Mouse (Mus musculus): ENCODE data around the gene Hbb-bt. TPM values are rescaled to one million over a fixed set of nuclear protein-coding genes. Genes with fewer than 3 reads are reported as not detected.
"Not testable (repeated sequence)": the region's sequence is repeated elsewhere in the genome, so short reads cannot be mapped to it uniquely, and the experiment has no call there.

Gene Hbb-bt
- polyA plus RNA-seq, 1 experiment = not detected

DNA sequence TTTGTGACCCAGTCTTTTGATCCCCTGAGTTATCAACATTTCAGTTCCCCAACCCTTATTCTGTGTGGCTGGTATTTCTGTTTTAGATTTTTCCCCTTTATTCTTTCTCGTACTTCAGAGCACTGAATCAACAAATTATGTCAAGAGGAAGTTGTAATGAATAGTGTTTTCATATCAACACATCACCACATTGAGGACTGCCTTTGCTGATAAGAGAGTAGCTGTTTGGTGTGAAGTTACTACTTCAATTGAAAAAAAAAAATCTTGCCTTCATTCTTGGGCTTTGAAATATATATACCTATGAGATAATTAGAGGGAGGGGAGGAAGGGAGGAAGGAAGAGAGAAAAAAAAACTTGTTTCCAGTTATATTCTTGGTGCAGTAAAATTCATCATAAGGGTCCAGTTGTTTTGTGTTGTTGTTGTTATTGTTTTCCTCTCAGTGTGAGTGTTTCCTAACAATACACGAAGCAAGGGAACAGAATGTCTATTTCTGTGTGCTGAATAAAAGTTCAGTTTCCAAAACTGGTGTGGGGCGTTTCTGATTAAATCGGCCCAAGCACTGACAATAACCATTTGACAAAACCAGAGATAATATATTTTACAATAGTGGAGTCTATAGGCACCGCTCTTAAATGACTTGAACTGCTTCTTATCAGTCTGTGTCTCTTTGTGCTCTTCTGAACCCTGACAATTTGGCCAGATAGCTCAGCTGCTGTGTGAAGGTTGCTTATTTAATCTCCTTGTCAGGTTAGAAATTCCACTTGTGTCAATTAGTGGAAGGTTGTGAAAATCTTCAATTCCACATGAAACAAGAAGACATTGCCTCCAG is 4.6 kb downstream of the Hbb-bt start:
- H3K4me2 ChIP-seq (ENCODE audit: low read depth) = no peak overlapping the region
- no peaks in the 10 kb centered on the region for H3K36me3 ChIP-seq (ENCODE audit: control insufficient read depth, insufficient read depth)
- no peaks in the 10 kb centered on the region for H3K79me2 ChIP-seq (ENCODE audit: control insufficient read depth, insufficient read depth)
- H3K4me3 ChIP-seq = no peak overlapping the region
- no peak for TF ChIP-seq TCF12 (IDR thresholded peaks at IDR 0.05; ENCODE audit: insufficient read depth, poor library complexity, severe bottlenecking)
- no peak for TF ChIP-seq POLR2A (IDR thresholded peaks at IDR 0.05; ENCODE audit: insufficient read length, low read depth)
- TF ChIP-seq CEBPB (IDR thresholded peaks at IDR 0.05; ENCODE audit: insufficient read depth, poor library complexity, severe bottlenecking) = no peak
- TF ChIP-seq MYOG (IDR thresholded peaks at IDR 0.05; ENCODE audit: control insufficient read depth in 1 of 3, insufficient read depth in 1 of 3, insufficient read length in 2 of 3, low read depth in 2 of 3) = no peak
- TF ChIP-seq MYOD1 (IDR thresholded peaks at IDR 0.05; ENCODE audit: control insufficient read depth in 1 of 3, insufficient read length in 2 of 3, low read depth in 2 of 3) = no peak
- TF ChIP-seq E2F4 (IDR thresholded peaks at IDR 0.05; ENCODE audit: insufficient read depth) = no peak
- no peak for TF ChIP-seq MAX (IDR thresholded peaks at IDR 0.05; ENCODE audit: low read depth)
- no peak for TF ChIP-seq SRF (IDR thresholded peaks at IDR 0.05; ENCODE audit: control insufficient read depth, insufficient read length, low read depth)
- TF ChIP-seq POLR2AphosphoS2 (IDR thresholded peaks at IDR 0.05; ENCODE audit: insufficient read length, low read depth) = no peak
- no peak for TF ChIP-seq REST (IDR thresholded peaks at IDR 0.05; ENCODE audit: insufficient read depth, insufficient read length)
- no peak for TF ChIP-seq TCF3 (IDR thresholded peaks at IDR 0.05; ENCODE audit: insufficient read length, low read depth)
- no peak for TF ChIP-seq USF1 (IDR thresholded peaks at IDR 0.05; ENCODE audit: low read depth)
- no peak overlapping the region for H3ac ChIP-seq (ENCODE audit: control insufficient read depth, insufficient read length)
- no peaks in the 10 kb centered on the region for H3K27me3 ChIP-seq (ENCODE audit: control insufficient read depth, insufficient read depth, insufficient read length)

DNA sequence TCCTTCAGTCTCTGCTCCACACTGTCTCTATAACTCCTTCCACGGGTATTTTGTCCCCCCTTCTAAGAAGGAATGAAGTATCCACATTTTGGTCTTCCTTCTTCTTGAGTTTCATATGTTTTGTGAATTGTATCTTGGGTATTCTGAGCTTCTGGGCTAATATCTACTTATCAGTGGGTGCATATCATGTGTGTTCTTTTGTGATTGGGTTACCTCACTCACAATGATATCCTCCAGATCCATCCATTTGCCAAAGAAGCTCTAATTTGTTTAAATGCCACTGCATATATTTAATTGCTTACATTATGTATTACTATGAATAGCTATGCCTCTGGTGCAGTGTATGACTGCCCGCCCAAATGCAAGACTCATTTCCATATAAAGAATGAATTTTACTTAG is 5.7 kb downstream of the Hbb-bt start:
- not testable (repeated sequence) for H3K4me3 ChIP-seq; H3K36me3 ChIP-seq (ENCODE audit: control insufficient read depth, insufficient read depth); H3K79me2 ChIP-seq (ENCODE audit: control insufficient read depth, insufficient read depth)

GRCm38 (mm10) chr7:103806856-103807255 is 6.9 kb downstream of the Hbb-bt start:
- Histone ChIP-seq H3K4me2 (ENCODE audit: low read depth) (no peak overlapping the region), H3K79me2 (ENCODE audit: control insufficient read depth, insufficient read depth) (no peaks in the 10 kb centered on the region), H3K4me3 (no peak overlapping the region), H3ac (ENCODE audit: control insufficient read depth, insufficient read length) (no peak overlapping the region), H3K27me3 (ENCODE audit: control insufficient read depth, insufficient read depth, insufficient read length) (no peaks in the 10 kb centered on the region), H3K36me3 (ENCODE audit: control insufficient read depth, insufficient read depth) (no peaks in the 10 kb centered on the region)
- TF ChIP-seq E2F4 (IDR thresholded peaks at IDR 0.05; ENCODE audit: insufficient read depth) = no peak
- TF ChIP-seq SRF (IDR thresholded peaks at IDR 0.05; ENCODE audit: control insufficient read depth, insufficient read length, low read depth) = no peak
- TF ChIP-seq TCF12 (IDR thresholded peaks at IDR 0.05; ENCODE audit: insufficient read depth, poor library complexity, severe bottlenecking) = no peak
- TF ChIP-seq USF1 (IDR thresholded peaks at IDR 0.05; ENCODE audit: low read depth) = no peak
- TF ChIP-seq TCF3 (IDR thresholded peaks at IDR 0.05; ENCODE audit: insufficient read length, low read depth) = no peak

More for the DNA sequence above, 5.7 kb downstream of the Hbb-bt start:
- H3K4me2 ChIP-seq (ENCODE audit: low read depth); H3ac ChIP-seq (ENCODE audit: control insufficient read depth, insufficient read length); H3K27me3 ChIP-seq (ENCODE audit: control insufficient read depth, insufficient read depth, insufficient read length): not testable (repeated sequence)

GRCm38 (mm10) chr7:103792669-103793388 is 21.0 kb downstream of the Hbb-bt start:
- no peak overlapping the region for H3K4me2 ChIP-seq (ENCODE audit: low read depth)
- H3K4me3 ChIP-seq = no peak overlapping the region
- no peaks in the 10 kb centered on the region for H3K27me3 ChIP-seq (ENCODE audit: control insufficient read depth, insufficient read depth, insufficient read length)
- no peaks in the 10 kb centered on the region for H3K36me3 ChIP-seq (ENCODE audit: control insufficient read depth, insufficient read depth)
- TF ChIP-seq E2F4 (IDR thresholded peaks at IDR 0.05; ENCODE audit: insufficient read depth) (no peak), SRF (IDR thresholded peaks at IDR 0.05; ENCODE audit: control insufficient read depth, insufficient read length, low read depth) (no peak), TCF3 (IDR thresholded peaks at IDR 0.05; ENCODE audit: insufficient read length, low read depth) (no peak), MYOG (IDR thresholded peaks at IDR 0.05; ENCODE audit: control insufficient read depth in 1 of 3, insufficient read depth in 1 of 3, insufficient read length in 2 of 3, low read depth in 2 of 3) (no peak), USF1 (IDR thresholded peaks at IDR 0.05; ENCODE audit: low read depth) (no peak), POLR2AphosphoS2 (IDR thresholded peaks at IDR 0.05; ENCODE audit: insufficient read length, low read depth) (no peak), TCF12 (IDR thresholded peaks at IDR 0.05; ENCODE audit: insufficient read depth, poor library complexity, severe bottlenecking) (no peak), CEBPB (IDR thresholded peaks at IDR 0.05; ENCODE audit: insufficient read depth, poor library complexity, severe bottlenecking) (no peak), MYOD1 (IDR thresholded peaks at IDR 0.05; ENCODE audit: control insufficient read depth in 1 of 3, insufficient read length in 2 of 3, low read depth in 2 of 3) (no peak)
- no peaks in the 10 kb centered on the region for H3K79me2 ChIP-seq (ENCODE audit: control insufficient read depth, insufficient read depth)
- no peak overlapping the region for H3ac ChIP-seq (ENCODE audit: control insufficient read depth, insufficient read length)

GRCm38 (mm10) chr7:103791721-103792120 is 22.1 kb downstream of the Hbb-bt start, which contains the start of gene Olfr67:
Olfr67 (minus strand) TSS chr7:103791821.
- Histone ChIP-seq H3K36me3 (ENCODE audit: control insufficient read depth, insufficient read depth) (no peaks in the 10 kb centered on the region), H3K4me2 (ENCODE audit: low read depth) (no peak within 1 kb of the TSS), H3K27me3 (ENCODE audit: control insufficient read depth, insufficient read depth, insufficient read length) (no peaks in the 10 kb centered on the region), H3K4me3 (no peak within 1 kb of the TSS), H3ac (ENCODE audit: control insufficient read depth, insufficient read length) (no peak within 1 kb of the TSS), H3K79me2 (ENCODE audit: control insufficient read depth, insufficient read depth) (no peaks in the 10 kb centered on the region)
- TF ChIP-seq MYOD1 (IDR thresholded peaks at IDR 0.05; ENCODE audit: control insufficient read depth in 1 of 3, insufficient read length in 2 of 3, low read depth in 2 of 3) (no peak), TCF12 (IDR thresholded peaks at IDR 0.05; ENCODE audit: insufficient read depth, poor library complexity, severe bottlenecking) (no peak), MYOG (IDR thresholded peaks at IDR 0.05; ENCODE audit: control insufficient read depth in 1 of 3, insufficient read depth in 1 of 3, insufficient read length in 2 of 3, low read depth in 2 of 3) (no peak), USF1 (IDR thresholded peaks at IDR 0.05; ENCODE audit: low read depth) (no peak), REST (IDR thresholded peaks at IDR 0.05; ENCODE audit: insufficient read depth, insufficient read length) (no peak), SRF (IDR thresholded peaks at IDR 0.05; ENCODE audit: control insufficient read depth, insufficient read length, low read depth) (no peak), POLR2A (IDR thresholded peaks at IDR 0.05; ENCODE audit: insufficient read length, low read depth) (no peak), TCF3 (IDR thresholded peaks at IDR 0.05; ENCODE audit: insufficient read length, low read depth) (no peak), MAX (IDR thresholded peaks at IDR 0.05; ENCODE audit: low read depth) (no peak), E2F4 (IDR thresholded peaks at IDR 0.05; ENCODE audit: insufficient read depth) (no peak), CEBPB (IDR thresholded peaks at IDR 0.05; ENCODE audit: insufficient read depth, poor library complexity, severe bottlenecking) (no peak), POLR2AphosphoS2 (IDR thresholded peaks at IDR 0.05; ENCODE audit: insufficient read length, low read depth) (no peak)
